Mouse (Mus musculus): Measurements from ENCODE around the gene Atp6v1e1.
"Not testable (repeated sequence)": the region's sequence is repeated elsewhere in the genome, so short reads cannot be mapped to it uniquely, and the experiment has no call there.

DNA sequence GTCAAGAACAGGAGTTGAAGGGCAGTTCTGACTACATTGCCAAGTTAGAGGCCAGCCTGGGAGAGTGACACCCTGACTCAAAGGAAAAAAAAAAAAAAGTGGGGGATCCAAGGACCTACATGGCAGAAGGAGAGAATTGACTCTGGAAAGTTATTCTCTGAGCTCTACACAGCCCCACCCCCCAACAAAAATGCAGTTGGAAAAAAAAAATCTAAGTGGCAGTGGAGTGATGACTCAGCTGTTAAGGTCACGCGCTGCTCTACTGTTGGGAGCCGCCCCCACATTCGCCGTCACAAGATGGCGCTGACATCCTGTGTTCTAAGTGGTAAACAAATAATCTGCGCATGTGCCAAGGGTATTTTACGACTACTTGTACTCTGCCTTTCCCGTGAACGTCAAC lies 10.6 kb downstream of the Atp6v1e1 start:
- TF ChIP-seq MYOG (IDR thresholded peaks at IDR 0.05; ENCODE audit: control insufficient read depth, extremely low read depth, insufficient read length); CTCF (IDR thresholded peaks at IDR 0.05; ENCODE audit: control insufficient read depth, insufficient read depth, insufficient read length); FOSL1 (IDR thresholded peaks at IDR 0.05; ENCODE audit: insufficient read depth, low read length, poor library complexity, severe bottlenecking); MYOD1 (IDR thresholded peaks at IDR 0.05; ENCODE audit: control insufficient read depth, insufficient read length, low read depth); CEBPB (IDR thresholded peaks at IDR 0.05; ENCODE audit: low read depth); MAX (IDR thresholded peaks at IDR 0.05); USF1 (IDR thresholded peaks at IDR 0.05; ENCODE audit: low read depth): not testable (repeated sequence)

Data from C2C12 (cell line).